8 mouse cellular contexts compared by ENCODE assay signal in the genomic region with DNA sequence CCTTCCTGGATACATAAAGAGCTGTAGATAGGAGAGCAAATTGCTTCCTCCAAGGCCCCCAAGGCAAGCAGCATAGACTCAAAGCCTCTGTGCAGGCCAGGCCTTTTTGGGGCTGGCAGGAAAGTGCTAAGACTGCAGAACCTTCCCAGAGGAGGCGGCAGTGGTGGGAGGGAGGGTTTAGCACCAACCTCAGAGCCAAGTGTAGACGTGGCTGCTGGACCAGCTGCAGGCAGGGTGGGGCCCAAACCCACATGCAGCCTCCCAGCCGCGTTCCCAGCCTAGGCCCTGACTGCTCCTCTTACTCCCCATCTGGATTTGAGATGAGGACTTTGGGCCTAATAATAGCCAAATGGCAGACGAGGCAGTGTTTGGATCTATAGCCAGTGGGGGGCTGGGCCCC. TPM values are rescaled to one million over a fixed set of nuclear protein-coding genes. Genes with fewer than 3 reads are reported as not detected.
DNase-seq lines count a peak whose midpoint lies in the region; TF ChIP-seq lines count a peak whose summit lies in the region.
"Had no signal": no experiment of that assay in that cellular context is flagged by ENCODE, and none has a peak within 500 bp of the region (broad histone marks: within the 10 kb centered on the region; RNA-seq: fewer than 3 reads in every experiment).

No protein-coding gene starts in this region.

- 62% methylated on average over 5 of the region's 5 CpGs for WGBS in lung, adult 2 months

- DNase-seq in urinary bladder, postnatal 25 days (ENCODE audit: low spot score) = peak; percentile 61
- DNase-seq in urinary bladder, postnatal 10 days (ENCODE audit: low spot score) = no peak
- DNase-seq in gastrocnemius, postnatal 4 days (ENCODE audit: low spot score in 2 of 2) = peak; percentile 73 to 87
- no peak for DNase-seq in lung, adult 2 months
- no peak for DNase-seq in right cerebral cortex, adult 2 months (ENCODE audit: low spot score in 2 of 2)
- DNase-seq in thymus, postnatal 10 days (ENCODE audit: low spot score in 2 of 2) = no peak
- no peak for DNase-seq in adrenal gland, adult 2 months

- peak; percentile 16; the same call in 1 of the 2 replicates for TF ChIP-seq POLR2A in lung, adult 2 months (IDR thresholded peaks at IDR 0.05; ENCODE audit: borderline replicate concordance, extremely low read depth, low read depth, low read length)

- H3K4me3 ChIP-seq in lung, adult 2 months (replicated peaks; ENCODE audit: extremely low read depth, low read depth, low read length) = no peak overlapping the region
- H3K4me3 ChIP-seq: liver, embryonic 12.5 days had no signal

- no peak for TF ChIP-seq CTCF in lung, adult 2 months (IDR thresholded peaks at IDR 0.05; ENCODE audit: insufficient read depth, low read length)

- H3K4me1 ChIP-seq in lung, adult 2 months (ENCODE audit: control insufficient read depth, insufficient read depth, low read length) = peaks cover 4% of the 10 kb centered on the region; the same call in 1 of the 2 replicates

RNA-seq across cellular contexts. Expression of a gene that starts 2.6 kb away (rescaled TPM):
- total RNA-seq in gastrocnemius, postnatal 4 days (2021) = 100 to 1,000 TPM; 283 to 313 TPM
- polyA plus RNA-seq in lung, adult 2 months (2012; rRNA removed) = 43.1 and 51.6 TPM in 2 replicates
- total RNA-seq in adrenal gland, adult 2 months (2021) = 10 to 100 TPM; 45.1 to 59.8 TPM
- 33.2 and 36.2 TPM in 2 replicates for polyA plus RNA-seq in adrenal gland, adult 2 months (2012; rRNA removed)

RNA-seq across cellular contexts. Expression of a gene that starts 28.5 kb away (rescaled TPM):
- 10 to 100 TPM; 85.5 to 88.7 TPM for total RNA-seq in gastrocnemius, postnatal 4 days (2021)
- polyA plus RNA-seq in lung, adult 2 months (2012; rRNA removed) = 111 and 138 TPM in 2 replicates
- total RNA-seq in adrenal gland, adult 2 months (2021) = 10 to 100 TPM; 31.7 to 54.5 TPM
- 89.0 and 131 TPM in 2 replicates for polyA plus RNA-seq in adrenal gland, adult 2 months (2012; rRNA removed)

RNA-seq across cellular contexts. Expression of a gene that starts 38.4 kb away (rescaled TPM):
- total RNA-seq in gastrocnemius, postnatal 4 days (2021) = 1 to 10 TPM in 1 of 2 experiments, under 1 TPM in 1; 0.65 to 1.5 TPM
- 2.3 and 2.7 TPM in 2 replicates for polyA plus RNA-seq in lung, adult 2 months (2012; rRNA removed)
- total RNA-seq in adrenal gland, adult 2 months (2021) = 1 to 10 TPM in 1 of 2 experiments, under 1 TPM in 1; 0.72 to 1.8 TPM
- polyA plus RNA-seq in adrenal gland, adult 2 months (2012; rRNA removed) = 1.8 and 2.6 TPM in 2 replicates

RNA-seq across cellular contexts. Expression of a gene that starts 54.9 kb away (rescaled TPM):
- under 1 TPM in 1 of 2 experiments, not detected in 1; 0.10 TPM for total RNA-seq in gastrocnemius, postnatal 4 days (2021)
- polyA plus RNA-seq in lung, adult 2 months (2012; rRNA removed) = 0.50 and 3.1 TPM in 2 replicates
- under 1 TPM in 1 of 2 experiments, not detected in 1; 0.14 TPM for total RNA-seq in adrenal gland, adult 2 months (2021)
- 0.52 and 0.65 TPM in 2 replicates for polyA plus RNA-seq in adrenal gland, adult 2 months (2012; rRNA removed)

Comparison
In these comparisons a context has a peak if more than half of its experiments do, and no peak if none do; other contexts are left out.
1. DNase-seq: peak in urinary bladder, postnatal 25 days (single experiment) and gastrocnemius, postnatal 4 days (2 of 2); none in urinary bladder, postnatal 10 days (single experiment), lung, adult 2 months (single experiment), right cerebral cortex, adult 2 months (0 of 2), thymus, postnatal 10 days (0 of 2) and adrenal gland, adult 2 months (single experiment).
2. RNA of a gene that starts 2.6 kb away (total RNA-seq): 283 to 313 TPM in gastrocnemius, postnatal 4 days; 45.1 to 59.8 TPM in adrenal gland, adult 2 months; every median in the first group is over 4 times any median in the second.